9 mouse cellular contexts compared by ENCODE assay signal in genomic region chr1:127459015-127459451, GRCm38 (mm10).
DNase-seq lines count a peak whose midpoint lies in the region; ATAC-seq and TF ChIP-seq lines count a peak whose summit lies in the region.
"Had no signal": no experiment of that assay in that cellular context is flagged by ENCODE, and none has a peak within 500 bp of the region (broad histone marks: within the 10 kb centered on the region; RNA-seq: fewer than 3 reads in every experiment).

No protein-coding gene starts in this region.

- no peaks in the 10 kb centered on the region for H3K9me3 ChIP-seq in heart, embryonic 11.5 days (replicated peaks; ENCODE audit: control insufficient read depth, low read length)
- no peaks in the 10 kb centered on the region for H3K9me3 ChIP-seq in forebrain, postnatal 0 days (ENCODE audit: low read length)

- no peaks in the 10 kb centered on the region for H3K36me3 ChIP-seq in heart, embryonic 11.5 days (ENCODE audit: control insufficient read depth, insufficient read depth, low read length)
- peaks cover 14% of the 10 kb centered on the region for H3K36me3 ChIP-seq in forebrain, postnatal 0 days (ENCODE audit: insufficient read depth)
- H3K36me3 ChIP-seq: G1E had no signal

- no peak for ATAC-seq in heart, embryonic 11.5 days (replicated peaks; ENCODE audit: insufficient number of reproducible peaks, low FRiP score, low TSS enrichment)
- peak; percentile 71 for ATAC-seq in cerebellum, adult (ENCODE audit: insufficient number of reproducible peaks, low FRiP score, low TSS enrichment)
- ATAC-seq in forebrain, postnatal 0 days, result peak; percentile 85

- H3K4me3 ChIP-seq in heart, embryonic 11.5 days (ENCODE audit: low read depth, low read length), result no peak overlapping the region
- H3K4me3 ChIP-seq in forebrain, postnatal 0 days (ENCODE audit: low read depth, low read length), result no peak overlapping the region

- no peak overlapping the region for H3K27ac ChIP-seq in heart, embryonic 11.5 days (ENCODE audit: low read depth, low read length)
- H3K27ac ChIP-seq in forebrain, postnatal 0 days (ENCODE audit: low read depth, low read length), result no peak overlapping the region

- peak; percentile 94 for TF ChIP-seq CTCF in forebrain, postnatal 0 days (IDR thresholded peaks at IDR 0.05; ENCODE audit: low read depth)

- DNase-seq in heart, adult 18-20 months, result peak; percentile 61 to 82
- DNase-seq in forebrain, postnatal 0 days, result peak; percentile 92
- peak; percentile 73 for DNase-seq in hindlimb bud, embryonic 11.5 days (ENCODE audit: extremely low spot score, low read depth, low spot score)
- peak; percentile 36 to 57 for DNase-seq in layer of hippocampus, postnatal 25 days (ENCODE audit: extremely low spot score in 1 of 2, low spot score in 1 of 2)
- peak; percentile 87 for DNase-seq in mesoderm, embryonic 11.5 days (ENCODE audit: low read depth, low spot score)
- DNase-seq in spleen, postnatal 10 days (ENCODE audit: low spot score in 2 of 2), result peak; percentile 18 to 52

- 14% methylated on average over 6 of the region's 6 CpGs for WGBS in heart, embryonic 11.5 days (ENCODE audit: insufficient replicate concordance)
- WGBS in forebrain, postnatal 0 days, result 15% methylated on average over 6 of the region's 6 CpGs

- peaks cover 5% of the 10 kb centered on the region; the same call in 1 of the 2 replicates for H3K4me1 ChIP-seq in heart, embryonic 11.5 days (ENCODE audit: control insufficient read depth, insufficient read depth, low read length)
- 0 out of 2 replicates have a peak, but pooled peaks cover 3% of the 10 kb centered on the region for H3K4me1 ChIP-seq in forebrain, postnatal 0 days (ENCODE audit: insufficient read depth)

- no peak overlapping the region for H3K4me2 ChIP-seq in heart, embryonic 11.5 days
- no peak overlapping the region for H3K4me2 ChIP-seq in forebrain, postnatal 0 days (ENCODE audit: low read depth)

- no peak overlapping the region for H3K9ac ChIP-seq in heart, embryonic 11.5 days (ENCODE audit: low read depth, low read length)
- H3K9ac ChIP-seq in forebrain, postnatal 0 days, result no peak overlapping the region

- no peaks in the 10 kb centered on the region for H3K27me3 ChIP-seq in heart, embryonic 11.5 days (ENCODE audit: control insufficient read depth, insufficient read depth, low read length)
- no peaks in the 10 kb centered on the region for H3K27me3 ChIP-seq in forebrain, postnatal 0 days (ENCODE audit: insufficient read depth, low read length)

Comparison
In these comparisons a context has a peak if more than half of its experiments do, and no peak if none do; other contexts are left out.
1. DNase-seq: peak in every context shown above with its lines; median percentile 92 in forebrain, postnatal 0 days; 87 in mesoderm, embryonic 11.5 days; 73 in hindlimb bud, embryonic 11.5 days; 72 in heart, adult 18-20 months; 46 in layer of hippocampus, postnatal 25 days; 35 in spleen, postnatal 10 days.